Mouse (Mus musculus) hindbrain, embryonic 13.5 days (tissue): ENCODE results near the gene Nfic. TPM values are rescaled to one million over a fixed set of nuclear protein-coding genes. Genes with fewer than 3 reads are reported as not detected.

Experiments used
- ATAC-seq: fragments of 200-750 bp; cut with Nextera tagmentation; 2 replicates; pipeline ENCODE4 v1.8.0; 2017; ENCODE audit warnings: moderate TSS enrichment; ENCODE audit not compliant: low FRiP score
- H3K27ac ChIP-seq: fragments of 300-500 bp; sonication (generic); 2 replicates; pipeline ENCODE4 v1.5.1; 2015; ENCODE audit warnings: inconsistent platforms, mild to moderate bottlenecking, moderate library complexity
- H3K27me3 ChIP-seq: fragments of 300-500 bp; sonication (generic); 2 replicates; pipeline ENCODE4 v1.6.1; 2015; ENCODE audit warnings: mild to moderate bottlenecking, inconsistent platforms
- H3K36me3 ChIP-seq: fragments of 300-500 bp; sonication (generic); 2 replicates; pipeline ENCODE4 v1.6.1; 2015; ENCODE audit warnings: mild to moderate bottlenecking, inconsistent platforms
- H3K4me1 ChIP-seq: fragments of 300-500 bp; sonication (generic); replicated peaks from 2 replicates; pipeline ENCODE4 v1.6.1; 2015; ENCODE audit warnings: inconsistent platforms
- H3K4me2 ChIP-seq: fragments of 300-500 bp; sonication (generic); 2 replicates; pipeline ENCODE4 v1.6.1; 2015; ENCODE audit warnings: inconsistent platforms, mild to moderate bottlenecking, moderate library complexity
- H3K4me3 ChIP-seq: fragments of 300-500 bp; sonication (generic); 2 replicates; pipeline ENCODE4 v1.5.1; 2015; ENCODE audit warnings: mild to moderate bottlenecking, inconsistent platforms
- H3K9ac ChIP-seq: fragments of 300-500 bp; sonication (generic); 2 replicates; pipeline ENCODE4 v1.6.1; 2015; ENCODE audit warnings: mild to moderate bottlenecking, inconsistent platforms
- H3K9me3 ChIP-seq: fragments of 300-500 bp; sonication (generic); 2 replicates; pipeline ENCODE4 v1.6.1; 2016; ENCODE audit warnings: inconsistent platforms
- WGBS: fragments of 180-500 bp; shearing (Covaris S2); methylation state at CpG from one replicate; pipeline ENCODE4 v1.1.7; 2015; 5-methylcytosine and 5-hydroxymethylcytosine counted together
- polyA plus RNA-seq: library from polyadenylated mRNA; unstranded; fragments of >200 nt; fragmentation: Nextera tagmentation; extraction: Ambion mirVana; gene quantifications from 2 replicates; pipeline ENCODE4 v1.2.1, GENCODE M21; 2015

Nfic gene
- polyA plus RNA-seq, 1 experiment from 2014 or later, result 21.3 TPM

DNA sequence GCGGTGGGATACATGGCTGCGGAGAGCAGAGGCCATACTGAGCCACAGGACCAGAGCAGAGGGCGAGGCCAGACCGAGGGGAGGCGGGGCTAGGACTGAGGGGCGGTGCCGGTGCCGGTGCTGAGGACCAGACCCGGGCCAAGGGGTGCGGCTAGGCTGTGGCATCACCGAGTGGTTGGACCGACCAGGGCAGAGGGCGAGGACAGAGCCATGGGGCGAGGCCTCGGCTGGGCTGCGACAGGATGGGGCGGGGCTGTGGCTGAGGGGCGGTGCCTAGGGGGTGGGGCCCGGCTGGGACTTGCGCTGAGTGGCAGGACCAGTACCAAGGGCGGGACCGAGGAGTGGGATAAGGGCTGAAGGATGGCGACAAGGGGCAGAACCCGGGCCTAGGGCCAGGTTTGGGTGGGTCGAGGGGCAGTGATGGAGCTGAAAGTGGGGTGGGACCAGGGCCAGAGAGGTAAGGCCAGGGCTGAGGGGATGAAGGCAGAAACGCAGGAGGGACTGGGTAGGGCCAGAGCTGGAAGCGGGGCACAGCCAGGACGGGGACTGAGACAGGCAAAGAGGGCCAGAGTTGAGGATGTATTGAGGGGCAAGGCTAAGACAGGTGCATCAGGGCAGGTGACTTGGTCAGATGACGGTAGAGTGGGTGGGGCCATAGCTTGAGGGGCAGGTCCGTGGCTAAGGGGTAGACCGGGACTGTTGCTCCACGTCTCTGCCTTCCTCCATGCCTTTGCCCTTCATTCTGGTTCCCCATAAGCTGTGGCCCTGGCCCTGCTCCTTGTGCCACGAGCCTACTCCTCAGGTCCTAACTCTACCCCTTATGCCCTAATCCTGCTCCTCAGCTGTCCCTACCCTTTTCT is 9.2 kb upstream of the Nfic start:
- H3K4me2 ChIP-seq, result peak overlapping the region; percentile 50
- 4% methylated on average over 33 of the region's 33 CpGs for WGBS
- no peak overlapping the region for H3K27ac ChIP-seq
- H3K36me3 ChIP-seq, result peaks cover 70% of the 10 kb centered on the region
- ATAC-seq, result peak; percentile 60
- H3K4me3 ChIP-seq, result peak overlapping the region; percentile 31
- peak overlapping the region; percentile 24; the same call in 1 of the 2 replicates for H3K9ac ChIP-seq
- H3K27me3 ChIP-seq, result peaks cover 89% of the 10 kb centered on the region
- no peaks in the 10 kb centered on the region for H3K9me3 ChIP-seq
- peaks cover 18% of the 10 kb centered on the region for H3K4me1 ChIP-seq

DNA sequence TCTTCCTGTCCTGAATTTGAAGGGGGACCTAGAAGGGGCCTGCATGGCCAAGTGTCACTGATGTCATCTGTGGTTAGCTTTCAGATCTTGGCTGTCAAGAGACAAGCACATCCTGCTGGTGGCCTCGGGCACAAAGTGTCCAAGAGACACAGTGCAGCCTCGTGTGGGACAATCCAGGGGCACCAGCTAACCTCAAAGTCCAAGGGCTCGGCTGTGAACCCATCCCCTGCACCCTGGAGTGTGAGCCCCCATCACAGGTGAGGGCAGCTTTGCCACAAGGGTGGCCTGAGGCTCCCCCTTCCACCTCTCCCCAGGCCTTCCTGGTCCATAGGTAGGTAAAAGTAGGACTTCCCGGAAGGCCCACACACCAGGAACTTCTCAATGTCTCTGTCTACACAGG is 8.1 kb upstream of the Nfic start:
- H3K27ac ChIP-seq, result no peak overlapping the region
- H3K4me1 ChIP-seq, result peaks cover 18% of the 10 kb centered on the region
- no peaks in the 10 kb centered on the region for H3K9me3 ChIP-seq
- no peak overlapping the region for H3K4me3 ChIP-seq
- no peak overlapping the region for H3K4me2 ChIP-seq
- peaks cover 61% of the 10 kb centered on the region for H3K36me3 ChIP-seq
- no peak for ATAC-seq
- 77% methylated on average over 4 of the region's 4 CpGs for WGBS
- no peak overlapping the region for H3K9ac ChIP-seq
- peaks cover 91% of the 10 kb centered on the region for H3K27me3 ChIP-seq

DNA sequence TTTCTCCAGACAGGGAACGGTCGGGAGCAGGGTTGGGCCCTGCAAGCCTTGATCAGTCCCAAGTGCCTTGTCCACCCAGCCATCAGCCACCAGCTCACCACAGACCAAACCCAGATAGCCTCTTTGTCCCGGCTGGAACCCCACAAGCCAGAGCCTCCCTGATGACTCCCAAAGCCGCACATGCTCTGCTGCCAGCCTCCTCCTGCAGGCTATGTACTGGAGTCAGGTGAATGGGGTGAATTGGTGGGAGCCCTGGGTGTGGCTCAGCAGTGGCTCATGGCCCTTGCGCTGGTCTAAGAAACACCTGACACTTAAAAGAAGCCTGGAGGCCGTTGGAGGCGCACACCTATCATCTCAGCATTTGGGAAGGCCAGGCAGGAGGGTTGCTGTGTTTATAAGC is 7.5 kb upstream of the Nfic start:
- Histone ChIP-seq H3K4me3 (no peak overlapping the region), H3K9me3 (no peaks in the 10 kb centered on the region), H3K27ac (no peak overlapping the region), H3K27me3 (peaks cover 95% of the 10 kb centered on the region), H3K36me3 (peaks cover 55% of the 10 kb centered on the region), H3K4me2 (no peak overlapping the region), H3K4me1 (peaks cover 18% of the 10 kb centered on the region), H3K9ac (no peak overlapping the region)
- no peak for ATAC-seq
- 81% methylated on average over 7 of the region's 7 CpGs for WGBS

DNA sequence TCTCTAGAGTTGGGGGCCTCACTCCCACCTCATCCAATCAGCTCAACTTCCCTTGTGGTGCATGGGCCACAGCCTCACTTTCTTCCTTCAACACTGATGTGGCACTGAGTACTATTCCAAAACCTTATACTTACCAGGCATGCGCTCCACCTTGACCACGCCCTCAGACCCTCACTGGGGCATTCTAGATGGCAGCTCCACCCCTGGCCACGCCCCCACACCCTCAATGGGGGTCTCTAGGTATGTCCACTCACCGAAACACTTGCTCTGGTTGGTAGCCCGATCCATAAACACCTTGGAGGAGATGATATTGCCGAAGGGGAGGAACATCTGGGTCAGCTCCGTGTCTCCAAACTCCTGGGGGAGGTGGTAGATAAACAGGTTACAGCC is 7.0 kb upstream of the Nfic start:
- Histone ChIP-seq H3K27me3 (peaks cover 93% of the 10 kb centered on the region), H3K27ac (no peak overlapping the region), H3K4me2 (no peak overlapping the region), H3K9ac (no peak overlapping the region), H3K4me1 (peaks cover 18% of the 10 kb centered on the region), H3K9me3 (no peaks in the 10 kb centered on the region), H3K4me3 (no peak overlapping the region), H3K36me3 (peaks cover 50% of the 10 kb centered on the region)
- ATAC-seq, result no peak
- WGBS, result 38% methylated on average over 7 of the region's 7 CpGs

DNA sequence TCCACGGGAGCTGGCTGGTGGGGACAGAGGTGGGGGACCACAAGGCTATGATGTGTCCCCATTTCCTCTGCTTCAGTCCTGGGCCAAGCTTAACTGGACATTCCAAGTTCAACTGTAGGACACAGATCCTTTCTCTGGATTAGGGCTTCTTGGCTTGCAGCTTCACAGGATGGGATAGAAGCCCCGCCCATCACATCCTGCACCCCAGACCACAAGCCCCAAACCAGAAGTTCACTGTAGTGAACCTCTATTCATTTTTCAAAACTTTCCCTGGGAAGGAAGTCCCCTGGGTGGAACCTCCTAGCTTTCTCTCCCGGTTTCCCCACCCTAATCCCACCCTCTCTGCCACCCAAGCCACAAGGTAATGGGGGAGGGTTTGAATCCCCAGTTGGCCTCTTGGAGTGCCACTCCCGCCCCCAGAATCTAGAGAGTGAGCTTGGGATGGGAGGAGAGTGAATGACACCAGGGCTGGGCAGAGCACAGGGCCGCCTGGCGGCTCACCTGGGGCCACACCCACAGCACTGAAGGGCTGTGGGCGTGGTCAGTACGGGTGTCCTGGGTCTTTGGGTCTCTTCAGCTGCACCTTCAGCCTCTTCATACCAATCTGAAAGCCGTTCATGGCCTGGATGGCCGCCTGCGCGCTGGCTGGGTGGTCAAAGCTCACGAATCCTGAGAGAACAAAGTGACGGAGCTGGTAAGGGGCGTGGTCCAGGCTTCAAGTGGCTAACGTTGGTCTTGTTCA is 6.4 kb upstream of the Nfic start:
- Histone ChIP-seq H3K36me3 (peaks cover 45% of the 10 kb centered on the region), H3K27ac (no peak overlapping the region), H3K4me1 (peaks cover 18% of the 10 kb centered on the region), H3K9ac (no peak overlapping the region), H3K4me3 (no peak overlapping the region), H3K4me2 (no peak overlapping the region), H3K9me3 (no peaks in the 10 kb centered on the region), H3K27me3 (peaks cover 95% of the 10 kb centered on the region)
- no peak for ATAC-seq
- 8% methylated on average over 16 of the region's 16 CpGs for WGBS

DNA sequence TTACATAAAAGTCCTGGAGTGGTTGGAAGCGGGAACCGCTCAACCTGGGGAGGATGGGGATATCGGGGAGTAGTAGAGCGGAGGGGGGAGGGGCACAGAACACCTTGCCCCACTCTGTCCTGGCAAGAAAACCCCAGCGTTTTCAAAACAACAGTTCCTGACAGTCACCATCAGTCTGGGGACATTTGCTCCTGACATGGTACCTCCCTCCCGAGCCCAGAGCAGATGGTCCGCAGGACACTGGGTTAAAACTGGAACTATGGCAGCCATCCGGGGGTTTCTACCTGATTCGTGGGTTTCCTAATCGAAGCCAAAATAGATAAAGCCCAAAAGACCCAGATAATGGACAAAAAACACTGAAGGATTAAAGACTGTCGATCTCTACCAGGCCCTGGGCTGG is 5.5 kb upstream of the Nfic start:
- H3K27me3 ChIP-seq, result peaks cover 95% of the 10 kb centered on the region
- no peak for ATAC-seq
- H3K9me3 ChIP-seq, result no peaks in the 10 kb centered on the region
- no peak overlapping the region for H3K4me2 ChIP-seq
- 38% methylated on average over 11 of the region's 11 CpGs for WGBS
- no peak overlapping the region for H3K4me3 ChIP-seq
- no peak overlapping the region for H3K27ac ChIP-seq
- peaks cover 36% of the 10 kb centered on the region for H3K36me3 ChIP-seq
- no peak overlapping the region for H3K9ac ChIP-seq
- H3K4me1 ChIP-seq, result peaks cover 18% of the 10 kb centered on the region

GRCm38 (mm10) chr10:81460471-81460870 is 5.0 kb upstream of the Nfic start:
- H3K27me3 ChIP-seq, result peaks cover 95% of the 10 kb centered on the region
- no peak overlapping the region for H3K4me3 ChIP-seq
- H3K4me2 ChIP-seq, result no peak overlapping the region
- H3K9me3 ChIP-seq, result no peaks in the 10 kb centered on the region
- H3K36me3 ChIP-seq, result peaks cover 31% of the 10 kb centered on the region
- WGBS, result 34% methylated on average over 20 of the region's 20 CpGs
- H3K27ac ChIP-seq, result no peak overlapping the region
- no peak for ATAC-seq
- no peak overlapping the region for H3K9ac ChIP-seq
- H3K4me1 ChIP-seq, result peaks cover 18% of the 10 kb centered on the region

GRCm38 (mm10) chr10:81459399-81459798 is 4.0 kb upstream of the Nfic start:
- Histone ChIP-seq H3K9ac (no peak overlapping the region), H3K4me3 (no peak overlapping the region), H3K27me3 (peaks cover 95% of the 10 kb centered on the region), H3K36me3 (peaks cover 27% of the 10 kb centered on the region), H3K27ac (no peak overlapping the region), H3K4me1 (peaks cover 9% of the 10 kb centered on the region), H3K9me3 (no peaks in the 10 kb centered on the region), H3K4me2 (no peak overlapping the region)
- ATAC-seq, result no peak
- 71% methylated on average over 21 of the region's 21 CpGs for WGBS

DNA sequence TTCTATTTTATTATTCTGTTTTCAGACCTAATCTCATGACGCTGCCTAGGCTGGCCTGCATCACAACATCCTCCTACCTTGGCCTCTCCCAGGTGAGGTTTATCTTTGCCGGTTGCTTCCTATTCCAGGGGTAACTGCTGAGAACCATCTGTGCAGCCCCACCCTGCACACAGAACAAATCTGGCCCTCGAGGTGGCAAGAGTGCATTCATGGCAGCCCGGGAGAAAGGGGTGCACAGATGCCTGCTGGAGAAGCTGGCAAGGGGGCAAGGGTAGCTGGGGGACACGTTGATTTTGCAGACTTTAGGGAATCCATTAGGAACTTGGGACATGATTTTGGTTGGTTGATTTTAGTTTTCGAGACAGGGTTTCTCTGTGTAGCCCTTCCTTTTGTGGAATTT is 2.8 kb upstream of the Nfic start:
- Histone ChIP-seq H3K4me1 (no peaks in the 10 kb centered on the region), H3K27me3 (peaks cover 95% of the 10 kb centered on the region), H3K4me2 (no peak overlapping the region), H3K9me3 (no peaks in the 10 kb centered on the region), H3K27ac (no peak overlapping the region), H3K4me3 (no peak overlapping the region), H3K36me3 (peaks cover 19% of the 10 kb centered on the region), H3K9ac (no peak overlapping the region)
- WGBS, result 85% methylated on average over 6 of the region's 6 CpGs
- ATAC-seq, result no peak

DNA sequence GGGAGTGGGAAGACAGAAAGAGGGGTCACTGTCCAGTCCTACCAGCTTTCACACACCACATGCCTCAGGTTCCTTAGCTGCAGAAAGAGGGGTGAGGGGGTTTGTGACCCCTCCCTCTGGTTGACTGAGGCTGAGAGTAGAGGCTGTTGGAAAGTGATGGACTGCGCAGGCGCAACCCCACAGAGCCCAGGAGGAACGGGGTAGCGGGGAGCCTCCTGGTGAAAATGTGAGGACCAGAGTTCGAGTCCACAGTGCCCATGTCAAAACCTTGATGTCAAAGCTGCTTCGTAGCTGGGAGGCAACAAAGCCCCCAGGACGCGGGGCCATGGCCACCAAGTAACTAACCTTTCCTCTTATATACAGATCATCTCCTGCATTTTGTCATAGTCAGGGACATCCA is 2.2 kb upstream of the Nfic start:
- peaks cover 95% of the 10 kb centered on the region for H3K27me3 ChIP-seq
- H3K4me1 ChIP-seq, result no peaks in the 10 kb centered on the region
- H3K4me3 ChIP-seq, result no peak overlapping the region
- peaks cover 14% of the 10 kb centered on the region for H3K36me3 ChIP-seq
- H3K9me3 ChIP-seq, result no peaks in the 10 kb centered on the region
- 83% methylated on average over 8 of the region's 8 CpGs for WGBS
- no peak overlapping the region for H3K27ac ChIP-seq
- no peak overlapping the region for H3K4me2 ChIP-seq
- H3K9ac ChIP-seq, result no peak overlapping the region
- ATAC-seq, result no peak

- Histone ChIP-seq H3K9ac (no peak overlapping the region), H3K27me3 (peaks cover 95% of the 10 kb centered on the region), H3K4me1 (0 out of 2 replicates have a peak, but pooled peaks cover 5% of the 10 kb centered on the region), H3K27ac (no peak overlapping the region), H3K4me3 (no peak overlapping the region), H3K36me3 (peaks cover 8% of the 10 kb centered on the region), H3K9me3 (no peaks in the 10 kb centered on the region), H3K4me2 (no peak overlapping the region)
- WGBS, result 55% methylated on average over 12 of the region's 12 CpGs
- peak; percentile 18; the same call in 1 of the 2 replicates for ATAC-seq
Observed at GRCm38 (mm10) chr10:81456983-81457563, 1.6 kb upstream of the Nfic start.

GRCm38 (mm10) chr10:81454106-81454505 is 1.3 kb downstream of the Nfic start:
- no peak overlapping the region for H3K9ac ChIP-seq
- no peaks in the 10 kb centered on the region for H3K36me3 ChIP-seq
- no peaks in the 10 kb centered on the region for H3K9me3 ChIP-seq
- no peak for ATAC-seq
- no peak overlapping the region for H3K27ac ChIP-seq
- WGBS, result 84% methylated on average over 2 of the region's 2 CpGs
- H3K27me3 ChIP-seq, result peaks cover 89% of the 10 kb centered on the region
- H3K4me1 ChIP-seq, result 0 out of 2 replicates have a peak, but pooled peaks cover 5% of the 10 kb centered on the region
- no peak overlapping the region for H3K4me3 ChIP-seq
- no peak overlapping the region for H3K4me2 ChIP-seq
